Mouse (Mus musculus): ENCODE results near the gene Tmc7. TPM values are rescaled to one million over a fixed set of nuclear protein-coding genes. Genes with fewer than 3 reads are reported as not detected.

Tmc7 gene
- total RNA-seq, 2 experiments from 2014 or later: 7.2 to 7.5 TPM

DNA sequence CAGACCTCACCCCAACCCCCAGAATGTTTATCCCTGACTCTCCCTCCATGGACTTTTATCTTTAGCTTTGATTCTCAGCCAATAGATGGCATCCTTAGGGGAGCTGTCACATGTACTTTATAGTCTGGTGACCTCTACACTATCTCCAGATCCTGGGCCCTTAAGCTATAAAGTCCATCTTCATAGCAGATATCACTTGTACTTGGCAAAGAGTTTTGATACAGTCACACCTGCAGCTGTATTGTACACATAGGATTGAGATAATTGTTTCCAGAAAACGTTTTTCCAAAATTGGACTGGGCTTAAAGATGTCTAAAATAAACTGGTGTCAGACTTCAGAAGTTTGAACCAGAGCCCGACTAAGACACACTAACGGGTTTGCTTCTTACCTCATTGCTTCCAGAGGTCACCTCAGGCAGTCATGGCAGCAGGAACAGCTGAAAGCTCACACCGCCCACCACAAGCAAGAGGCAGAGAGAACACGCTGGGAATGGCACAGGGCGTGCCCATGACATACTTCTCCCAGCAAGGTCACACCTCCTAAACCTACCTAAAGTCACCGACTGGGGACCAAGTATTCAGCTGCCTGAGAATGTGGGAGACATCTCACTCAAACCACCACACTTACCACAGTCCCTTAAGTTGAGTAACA is 84.6 kb downstream of the Tmc7 start:
- no peak for DNase-seq

DNA sequence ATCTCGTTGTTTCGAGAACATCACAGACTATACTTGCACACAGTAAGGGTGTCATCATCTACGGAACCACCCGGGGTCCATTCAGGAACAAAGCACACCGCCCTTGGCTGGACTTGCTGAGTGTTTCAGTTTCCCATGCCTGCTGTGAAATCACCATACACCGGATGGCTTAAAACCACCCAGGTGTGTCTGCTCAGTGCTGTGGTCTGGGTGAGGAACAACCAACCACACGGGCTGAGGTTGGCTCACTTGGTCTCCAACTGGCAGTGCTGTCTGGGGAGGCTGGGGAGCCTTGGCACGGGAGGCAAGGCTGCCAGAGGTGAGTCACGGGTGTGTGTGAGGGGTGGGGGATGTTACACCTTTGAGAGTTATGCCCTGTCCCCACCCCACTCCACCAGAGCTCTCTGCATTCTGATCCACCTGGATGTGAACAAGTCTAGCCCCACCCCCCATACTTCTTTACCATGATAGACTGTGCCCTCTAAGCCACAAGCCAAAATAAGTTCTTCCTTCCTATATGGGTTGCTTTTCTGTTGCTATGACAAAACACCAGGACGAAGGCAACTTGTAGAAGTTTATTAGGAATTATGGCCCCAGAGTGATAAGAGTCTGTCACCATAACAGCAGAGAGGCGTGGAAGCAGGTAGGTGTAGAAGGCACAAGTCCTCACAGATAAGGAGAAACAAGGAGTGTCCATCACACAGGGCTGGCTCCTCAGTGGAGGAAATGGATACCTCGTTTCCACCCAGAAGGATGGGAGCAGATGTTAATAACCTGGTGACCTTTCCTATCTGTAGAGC is 85.4 kb downstream of the Tmc7 start:
- no peak for DNase-seq

DNA sequence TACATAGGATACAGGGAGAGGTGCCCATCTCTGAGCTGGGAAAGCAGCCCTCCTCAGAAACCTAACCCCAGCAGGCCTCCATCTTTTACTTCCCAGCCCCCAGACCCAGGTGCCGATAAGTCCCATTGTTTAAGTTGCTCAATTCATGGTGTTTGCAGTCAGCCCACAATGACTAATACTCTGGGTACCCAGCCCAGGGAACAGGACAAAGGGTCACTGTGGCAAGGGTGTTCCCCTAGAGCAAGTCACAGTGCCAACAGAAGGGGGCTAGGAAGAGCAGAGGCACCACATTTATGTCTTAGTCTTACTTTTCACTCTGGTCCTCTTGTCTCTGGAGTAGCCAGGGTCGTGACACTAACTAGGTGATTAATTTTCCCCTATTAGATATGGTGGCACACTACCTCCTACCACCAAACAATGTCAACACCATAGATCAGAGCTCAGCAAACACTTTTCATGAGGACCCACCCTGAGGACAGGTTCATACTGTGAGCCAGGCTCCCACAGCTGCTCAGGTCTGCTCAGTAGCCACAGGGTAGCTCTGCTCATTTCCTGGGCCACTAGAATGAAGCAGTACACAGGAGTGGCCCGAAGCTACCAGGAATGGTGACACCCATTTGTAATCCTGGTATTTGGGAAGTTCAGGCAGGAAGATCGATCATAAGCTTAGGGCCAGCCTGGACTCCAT is 89.5 kb downstream of the Tmc7 start:
- DNase-seq: no peak

DNA sequence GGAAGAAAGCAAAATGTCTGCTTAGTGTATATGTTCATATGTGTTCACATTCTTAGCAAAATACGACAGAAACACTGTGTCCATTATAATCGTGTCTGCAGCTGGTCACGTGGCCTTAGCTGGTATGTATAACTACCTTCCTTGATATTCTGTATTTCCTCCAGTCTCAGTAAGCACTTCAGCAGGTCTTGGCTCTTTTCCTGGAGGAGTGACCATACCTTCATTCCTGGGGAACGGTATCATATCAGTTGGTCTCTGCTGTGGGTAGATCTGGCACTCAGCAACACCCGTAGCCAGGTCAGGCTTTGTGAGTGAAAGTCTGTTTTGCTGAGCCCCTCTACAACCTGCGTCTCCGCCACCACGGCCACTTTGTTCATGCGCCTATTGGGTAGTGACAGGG is 90.6 kb downstream of the Tmc7 start:
- no peak for DNase-seq

DNA sequence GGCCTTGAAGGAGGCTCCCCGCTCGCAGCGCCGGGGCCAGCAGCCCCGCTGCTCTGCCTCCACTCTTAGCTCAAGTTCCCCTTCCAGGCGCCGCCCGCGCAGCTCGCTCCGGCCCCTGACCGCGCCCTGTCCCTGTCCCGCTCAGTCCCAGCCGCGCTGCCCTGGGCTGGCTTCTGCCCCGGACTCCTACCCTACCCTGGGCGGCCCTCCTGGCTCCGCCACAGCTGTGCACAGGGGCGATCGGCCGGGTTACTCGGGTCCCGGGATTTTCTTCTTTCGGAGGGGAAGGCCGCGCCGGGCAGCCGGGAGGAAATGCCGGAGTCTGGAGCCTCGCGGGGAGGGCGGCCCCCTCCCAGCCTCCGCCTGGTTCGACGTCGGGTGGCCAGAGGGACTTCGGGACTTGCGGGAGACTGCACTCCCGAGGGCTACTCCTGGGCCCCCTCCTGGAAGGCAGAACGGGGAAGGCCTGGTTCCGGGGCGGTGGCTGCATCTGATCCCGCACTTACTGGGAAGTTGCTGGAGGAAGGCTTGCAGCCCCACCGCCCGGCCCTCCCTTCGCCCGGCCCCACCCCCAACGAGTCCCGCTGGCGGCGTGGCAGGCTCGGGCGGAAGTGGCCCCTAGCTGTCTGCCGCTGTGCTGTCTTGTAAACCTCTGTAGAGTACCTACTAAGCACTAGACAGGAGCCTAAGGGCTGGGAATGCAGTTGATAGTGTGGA is 92.9 kb downstream of the Tmc7 start, which contains the start of gene Itpripl2:
TSS of gene Itpripl2 (minus strand) at position 545 of the 717 bp plus-strand sequence.
- peak; percentile 81 for DNase-seq

DNA sequence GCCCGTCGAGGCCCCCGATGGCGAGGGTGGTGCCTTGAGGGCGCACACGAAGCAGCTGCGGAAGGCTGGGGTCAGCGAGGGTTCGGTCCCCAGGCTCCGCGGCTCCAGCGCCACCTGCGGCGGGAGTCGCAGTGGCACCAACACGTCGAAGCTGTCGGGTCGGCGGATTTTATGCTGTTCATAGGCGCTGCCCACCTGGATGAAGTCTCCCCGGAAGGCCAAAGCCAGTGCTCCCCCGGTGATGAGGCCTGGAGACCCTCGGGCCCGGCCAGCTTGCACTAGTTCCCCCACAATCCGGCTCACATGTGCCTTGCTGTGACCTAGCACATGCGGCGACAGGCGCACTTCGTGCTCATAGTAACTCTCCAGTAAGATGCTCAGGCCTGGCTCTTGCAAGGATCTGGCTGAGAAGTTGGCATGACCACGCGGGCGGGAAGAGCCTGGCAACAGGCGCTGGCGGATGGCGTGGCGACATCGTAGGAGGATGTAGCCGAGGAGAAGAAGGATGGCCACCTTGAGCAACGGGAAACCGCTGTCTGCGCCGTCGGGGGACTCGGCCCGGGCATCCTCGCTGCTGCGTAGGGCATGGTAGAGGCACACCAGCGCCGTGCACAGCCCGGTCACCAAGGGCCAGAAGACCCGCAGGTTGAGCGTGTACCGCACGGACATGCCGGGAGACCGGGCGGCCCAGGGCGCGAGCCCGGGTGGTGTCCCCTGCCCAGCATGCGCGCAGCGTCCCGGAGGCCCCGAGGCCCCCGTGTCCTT is 93.7 kb downstream of the Tmc7 start:
- DNase-seq: peak; percentile 40

DNA sequence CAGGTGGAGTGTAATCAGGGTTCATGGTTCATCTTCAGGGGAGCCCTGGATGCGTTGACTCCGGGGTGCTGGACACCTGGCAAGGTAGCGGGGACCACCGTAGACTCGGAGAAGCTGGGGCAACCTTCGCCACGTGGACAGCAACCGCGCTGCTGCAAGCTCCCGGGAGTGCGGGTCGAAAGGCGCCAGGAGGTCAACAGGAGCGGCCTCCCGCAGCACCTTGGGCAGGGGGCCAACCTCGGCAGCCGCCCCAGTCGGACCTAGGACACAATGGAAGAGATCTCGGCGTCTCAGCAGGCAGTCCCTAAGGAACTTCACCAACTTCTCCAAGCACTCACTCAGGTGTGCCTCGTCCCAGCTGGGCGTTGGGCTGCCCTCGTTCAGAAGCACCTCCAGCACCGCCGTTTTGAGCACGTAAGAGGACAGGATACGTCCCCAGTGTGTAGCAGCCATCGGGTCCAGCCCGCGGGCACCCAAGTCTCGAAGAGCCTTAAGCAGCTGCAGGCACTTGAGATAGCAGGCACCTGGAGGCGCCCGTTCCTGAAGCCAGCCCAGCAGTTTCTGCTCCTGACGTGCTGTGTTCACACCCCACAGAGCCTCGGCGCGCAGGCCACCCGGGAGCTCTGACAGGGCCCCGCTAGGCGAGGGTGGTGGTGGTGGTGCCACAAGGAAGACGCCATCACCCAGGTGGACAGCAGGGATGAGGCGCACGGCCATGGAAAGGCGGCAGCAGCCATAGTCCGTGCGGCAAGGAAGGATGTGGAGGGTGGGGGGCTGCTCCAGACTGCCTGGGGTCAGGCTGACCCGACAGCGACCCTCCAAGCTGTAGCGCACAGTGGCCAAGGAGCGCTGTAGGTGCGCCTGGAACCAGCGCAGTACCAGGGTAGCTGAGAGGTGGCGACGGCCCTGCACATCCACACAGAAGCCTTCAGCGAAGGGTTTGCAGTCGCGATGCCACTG is 94.5 kb downstream of the Tmc7 start:
- peak; percentile 46 for DNase-seq

DNA sequence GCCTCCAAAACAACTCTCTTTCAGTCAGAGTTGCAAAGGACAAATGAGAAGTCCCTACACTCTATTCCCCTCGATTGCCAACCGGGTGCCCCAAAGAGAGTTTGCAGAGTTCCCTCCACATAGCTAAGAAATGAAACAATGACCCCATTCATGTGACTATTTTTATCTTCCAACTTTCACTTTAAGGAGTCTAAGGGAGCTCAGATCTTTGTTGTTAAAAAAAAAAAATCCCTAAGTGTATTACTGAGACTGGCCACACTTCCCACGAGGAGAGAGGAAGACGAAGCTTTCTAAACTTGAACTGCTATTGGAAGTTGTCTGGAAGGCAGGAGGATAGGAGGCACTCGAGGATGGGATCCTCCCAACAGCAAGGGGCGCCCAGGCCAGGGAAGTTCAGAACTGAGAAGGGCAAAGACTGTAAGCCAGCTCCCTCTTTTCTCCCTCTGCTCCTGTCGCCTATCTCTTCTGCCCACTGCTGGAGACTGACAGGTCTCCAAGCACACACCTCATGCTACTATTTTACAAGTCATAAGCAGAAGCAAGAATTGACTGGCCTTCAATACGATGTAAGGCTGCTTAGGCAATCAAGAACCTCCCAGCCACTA is 96.4 kb downstream of the Tmc7 start:
- no peak for DNase-seq

DNA sequence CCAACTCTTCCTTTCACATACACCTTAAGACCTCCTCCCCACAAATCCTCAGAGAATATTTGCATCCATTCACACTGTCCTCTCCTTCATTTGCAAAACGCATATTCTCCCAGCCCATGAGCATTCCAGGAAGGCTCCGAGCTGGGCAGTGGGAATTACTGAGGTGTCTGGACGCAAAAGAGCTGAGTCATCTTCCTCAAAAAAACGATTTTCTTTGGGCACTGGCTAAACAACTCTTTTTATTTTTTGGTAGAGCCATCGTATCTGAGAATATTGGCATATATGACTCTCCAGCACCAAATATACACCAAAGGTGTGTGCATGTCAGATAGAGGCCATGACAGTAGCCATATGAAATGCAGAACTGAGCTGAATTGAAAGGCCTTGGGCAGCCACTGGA is 97.6 kb downstream of the Tmc7 start:
- no peak for DNase-seq

Other genes with a start within 250 kb of the Tmc7 start
- 1 to 10 TPM; 1.4 to 2.2 TPM for gene Syt17, start 136.5 kb downstream of the Tmc7 start, total RNA-seq (2021)
- gene Itpripl2, start 92.8 kb downstream of the Tmc7 start, total RNA-seq (2021): 10 to 100 TPM; 21.3 to 29.2 TPM
- gene Coq7, start 51.4 kb downstream of the Tmc7 start, total RNA-seq (2021): 10 to 100 TPM; 61.9 to 80.5 TPM
- under 1 TPM; 0.33 to 0.61 TPM for gene Tmc5, start 12.6 kb upstream of the Tmc7 start, total RNA-seq (2021)
- 10 to 100 TPM; 31.5 to 32.5 TPM for gene Gde1, start 121.0 kb upstream of the Tmc7 start, total RNA-seq (2021)
- 1 to 10 TPM; 4.0 to 5.5 TPM for gene Ccp110, start 127.8 kb upstream of the Tmc7 start, total RNA-seq (2021)
- 10 to 100 TPM; 30.3 to 35.5 TPM for gene Vps35l, start 155.5 kb upstream of the Tmc7 start, total RNA-seq (2021)

All from gastrocnemius, postnatal 10 days (tissue).